Mouse (Mus musculus) CH12F3 (cell line): Measurements from ENCODE around the gene Cbx7.
"Not testable (repeated sequence)": the region's sequence is repeated elsewhere in the genome, so short reads cannot be mapped to it uniquely, and the experiment has no call there.

Experiments used
- in situ Hi-C: fragments of 300-500 bp; cut with MboI; formaldehyde crosslinking; loops from 2 replicates; pipeline ENCODE4 v1.14.3; 2020; ENCODE audit warnings: low sequenced_read_pairs

Gene Cbx7

GRCm38 (mm10) chr15:79951226-79951625 lies 19.7 kb downstream of the Cbx7 start:
- in situ Hi-C loops = no loop called here

- in situ Hi-C loops = no loop called here
These were observed 20.5 kb downstream of the Cbx7 start for GRCm38 (mm10) chr15:79950250-79951025.

GRCm38 (mm10) chr15:79947681-79948080 lies 23.2 kb downstream of the Cbx7 start:
- in situ Hi-C loops = loop anchor here (5.0 kb wide), 1 partner anchor 115 kb away; no protein-coding TSS in a partner anchor

- in situ Hi-C loops = loop anchor here (5.0 kb wide), 1 partner anchor 116 kb away; no protein-coding TSS in a partner anchor
These were observed 24.1 kb downstream of the Cbx7 start for GRCm38 (mm10) chr15:79946790-79947189.

- in situ Hi-C loops = loop anchor here (5.0 kb wide), 1 partner anchor 116 kb away; no protein-coding TSS in a partner anchor
These were observed 24.9 kb downstream of the Cbx7 start for GRCm38 (mm10) chr15:79946022-79946421.

- in situ Hi-C loops = loop anchor here (5.0 kb wide), 1 partner anchor 117 kb away; no protein-coding TSS in a partner anchor
These were observed 26.0 kb downstream of the Cbx7 start for GRCm38 (mm10) chr15:79944948-79945347.

- in situ Hi-C loops = no loop called here
These were observed 27.3 kb downstream of the Cbx7 start for GRCm38 (mm10) chr15:79943584-79943983.

- in situ Hi-C loops = no loop called here
These were observed 28.4 kb downstream of the Cbx7 start for GRCm38 (mm10) chr15:79942541-79942940.

- in situ Hi-C loops = no loop called here
These were observed 30.0 kb downstream of the Cbx7 start for GRCm38 (mm10) chr15:79940932-79941331.

- in situ Hi-C loops = no loop called here
These were observed 31.0 kb downstream of the Cbx7 start for GRCm38 (mm10) chr15:79939913-79940312.

GRCm38 (mm10) chr15:79939501-79939900 lies 31.4 kb downstream of the Cbx7 start:
- in situ Hi-C loops = not testable (repeated sequence)

GRCm38 (mm10) chr15:79939020-79939419 lies 31.9 kb downstream of the Cbx7 start:
- in situ Hi-C loops = no loop called here

- in situ Hi-C loops = no loop called here
These were observed 34.6 kb downstream of the Cbx7 start for GRCm38 (mm10) chr15:79936374-79936751.

- in situ Hi-C loops = no loop called here
These were observed 35.1 kb downstream of the Cbx7 start for GRCm38 (mm10) chr15:79935654-79936373.

- in situ Hi-C loops = no loop called here
These were observed 36.1 kb downstream of the Cbx7 start for GRCm38 (mm10) chr15:79934776-79935175.

- in situ Hi-C loops = no loop called here
These were observed 37.0 kb downstream of the Cbx7 start for GRCm38 (mm10) chr15:79933670-79934514.

GRCm38 (mm10) chr15:79933052-79933669 lies 37.8 kb downstream of the Cbx7 start:
- in situ Hi-C loops = no loop called here

- in situ Hi-C loops = no loop called here
These were observed 38.5 kb downstream of the Cbx7 start for GRCm38 (mm10) chr15:79932323-79932987.

GRCm38 (mm10) chr15:79931496-79932141 lies 39.3 kb downstream of the Cbx7 start:
- in situ Hi-C loops = no loop called here

GRCm38 (mm10) chr15:79929734-79930133 lies 41.2 kb downstream of the Cbx7 start:
- in situ Hi-C loops = no loop called here
